Mouse (Mus musculus): Measurements from ENCODE around the gene Cntfr.
"Not testable (repeated sequence)": the region's sequence is repeated elsewhere in the genome, so short reads cannot be mapped to it uniquely, and the experiment has no call there.

Cntfr gene

DNA sequence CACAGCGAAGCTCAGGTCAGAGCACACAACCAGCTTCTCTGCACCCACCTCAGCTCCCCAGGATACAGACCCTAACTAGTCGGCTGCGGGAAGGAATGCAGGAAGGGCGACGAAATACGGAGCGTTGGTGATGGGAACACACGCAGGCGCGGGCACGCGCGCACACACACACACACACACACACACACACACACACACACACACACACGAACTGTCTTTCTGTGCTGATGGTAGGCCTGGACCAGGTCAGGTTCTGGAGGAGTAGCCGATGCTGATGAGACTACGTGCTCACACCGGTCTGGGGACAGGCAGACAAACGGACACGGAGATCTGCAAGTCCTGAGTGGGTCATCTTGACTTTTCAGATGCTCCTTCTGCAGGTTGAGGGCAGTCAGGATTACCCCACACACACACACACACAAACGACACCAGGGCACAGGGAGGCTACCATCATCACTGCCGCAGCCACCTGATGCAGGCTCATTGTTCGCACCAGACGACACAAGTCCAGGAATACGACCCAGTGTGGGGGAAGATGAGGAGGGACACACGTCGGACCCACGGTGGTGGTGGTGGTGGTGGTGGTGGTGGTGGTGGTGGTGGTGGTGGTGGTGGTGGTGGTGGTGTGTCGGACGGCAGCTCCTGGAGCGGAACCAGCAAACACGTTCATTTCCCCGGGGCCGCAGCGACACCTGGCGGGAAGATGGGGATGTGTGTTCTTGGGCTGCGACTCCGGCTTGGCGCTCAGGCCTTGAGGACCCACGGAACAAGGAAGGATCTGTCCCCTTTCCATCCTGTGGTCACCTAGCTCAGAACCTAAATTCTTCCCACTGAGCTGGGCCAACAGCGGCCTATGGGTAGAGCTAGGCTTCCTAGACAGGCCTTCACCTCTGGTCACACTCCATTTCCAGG, at the start of gene Cntfr:
Gene Cntfr (minus strand): TSS at position 160 of the 912 bp plus-strand sequence.
- ATAC-seq (ENCODE audit: low TSS enrichment): not testable (repeated sequence)

DNA sequence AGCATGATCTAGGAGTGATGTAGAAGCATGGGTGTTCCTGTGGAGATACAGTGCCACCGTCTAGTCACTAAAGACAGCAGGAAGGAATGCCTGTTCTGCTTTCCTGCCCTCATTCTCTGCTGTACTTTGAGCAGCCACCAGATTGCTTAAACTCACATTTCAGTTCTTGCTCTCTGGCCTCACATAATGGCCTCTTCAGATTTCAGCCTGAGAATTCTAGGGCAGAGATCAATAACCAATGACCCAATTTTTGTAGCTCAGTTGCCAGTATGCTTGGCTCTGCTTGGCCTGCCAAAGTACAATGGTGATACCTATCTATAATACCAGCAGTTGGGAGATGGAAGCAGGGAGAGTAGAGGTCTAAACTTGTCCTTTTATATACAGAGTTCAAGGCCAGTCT, 48.1 kb upstream of the Cntfr start:
- ATAC-seq (ENCODE audit: low TSS enrichment): no peak

GRCm38 (mm10) chr4:41744131-41744530, 47.2 kb upstream of the Cntfr start:
- no peak for ATAC-seq (ENCODE audit: low TSS enrichment)

DNA sequence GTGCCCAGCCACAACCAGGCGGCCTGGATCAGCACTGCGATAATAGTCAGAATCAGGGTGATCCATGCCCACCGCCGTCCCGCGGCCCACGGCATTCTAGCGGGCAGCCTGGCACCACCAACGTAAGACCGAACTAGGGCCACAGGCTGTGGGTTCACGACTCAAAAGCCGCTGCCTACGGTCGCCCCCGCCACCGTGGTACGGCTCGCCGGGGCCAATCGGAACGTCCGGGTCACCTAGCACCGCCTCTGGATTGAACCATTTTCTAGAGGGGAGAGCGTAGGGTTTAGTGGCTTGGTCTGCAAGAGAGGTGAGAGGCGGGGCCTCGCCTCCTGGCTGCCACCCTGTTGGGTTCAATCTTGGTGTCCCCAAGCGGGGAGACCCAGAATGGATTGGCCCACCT, 44.3 kb upstream of the Cntfr start:
- ATAC-seq (ENCODE audit: low TSS enrichment): peak; percentile 85

DNA sequence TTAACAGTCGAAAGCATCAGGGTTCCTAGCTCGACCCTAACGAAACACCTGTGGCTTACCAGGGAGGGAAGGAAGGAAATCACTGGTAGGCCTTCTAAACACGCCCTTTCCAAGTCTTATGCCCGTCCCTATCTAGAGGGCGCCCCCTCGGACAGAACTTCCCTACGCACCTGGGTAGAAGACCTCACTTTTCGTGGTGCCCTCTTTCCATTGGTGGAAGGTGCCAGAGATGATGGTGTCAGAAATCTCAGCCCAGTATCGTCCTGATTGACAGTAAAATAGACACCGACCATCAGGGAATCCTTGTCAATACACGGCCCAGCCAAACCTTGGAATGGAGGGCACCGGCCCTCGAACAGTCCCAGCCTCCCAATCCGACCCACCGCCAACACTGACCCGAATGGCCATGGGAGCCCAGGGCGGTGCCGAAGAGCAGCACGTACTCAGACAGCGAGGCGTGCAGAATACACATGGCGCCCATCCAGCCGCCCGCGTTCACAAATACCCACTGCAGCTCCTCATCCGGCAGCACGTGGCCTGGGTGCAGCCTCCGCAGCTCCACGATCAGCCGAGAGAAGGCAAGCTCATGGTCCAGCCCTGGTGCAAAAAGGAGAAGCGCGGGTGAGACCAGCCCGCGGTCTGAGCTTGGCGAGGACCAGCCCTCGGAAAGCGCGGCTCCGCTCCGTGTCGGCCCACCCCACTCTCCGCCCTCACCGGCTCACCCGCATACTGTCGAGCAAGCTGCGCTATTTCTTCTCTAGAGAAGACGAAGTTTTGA, 43.7 kb upstream of the Cntfr start:
- ATAC-seq (ENCODE audit: low TSS enrichment): peak; percentile 52

- no peak for ATAC-seq (ENCODE audit: low TSS enrichment)
Observed at GRCm38 (mm10) chr4:41739260-41739659, 42.4 kb upstream of the Cntfr start.

DNA sequence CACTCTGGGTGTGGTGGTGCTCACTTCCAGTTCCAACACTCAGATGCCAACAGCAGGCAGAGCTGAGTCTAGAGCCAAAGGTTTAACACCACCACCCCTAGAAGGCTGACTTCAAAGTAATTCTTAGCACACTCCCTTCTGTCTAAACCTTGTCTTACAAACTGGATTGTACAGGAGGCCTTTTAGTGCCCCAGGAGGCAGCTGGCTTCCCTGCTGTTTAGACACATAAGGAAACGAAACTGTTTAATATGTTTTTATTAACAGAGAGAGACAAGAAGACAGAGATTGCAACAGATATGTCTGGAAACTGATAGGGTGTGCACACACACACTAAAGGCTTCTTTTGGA, 41.3 kb upstream of the Cntfr start:
- no peak for ATAC-seq (ENCODE audit: low TSS enrichment)

GRCm38 (mm10) chr4:41737602-41738255, 40.8 kb upstream of the Cntfr start:
- ATAC-seq (ENCODE audit: low TSS enrichment): peak; percentile 62

GRCm38 (mm10) chr4:41731052-41731765, 34.3 kb upstream of the Cntfr start, which contains the start of gene Arid3c:
TSS of gene Arid3c (minus strand) at chr4:41731142.
- no peak for ATAC-seq (ENCODE audit: low TSS enrichment)

- ATAC-seq (ENCODE audit: low TSS enrichment): peak; percentile 42; the same call in 1 of the 2 replicates
Observed at GRCm38 (mm10) chr4:41726826-41727621, 30.1 kb upstream of the Cntfr start.

DNA sequence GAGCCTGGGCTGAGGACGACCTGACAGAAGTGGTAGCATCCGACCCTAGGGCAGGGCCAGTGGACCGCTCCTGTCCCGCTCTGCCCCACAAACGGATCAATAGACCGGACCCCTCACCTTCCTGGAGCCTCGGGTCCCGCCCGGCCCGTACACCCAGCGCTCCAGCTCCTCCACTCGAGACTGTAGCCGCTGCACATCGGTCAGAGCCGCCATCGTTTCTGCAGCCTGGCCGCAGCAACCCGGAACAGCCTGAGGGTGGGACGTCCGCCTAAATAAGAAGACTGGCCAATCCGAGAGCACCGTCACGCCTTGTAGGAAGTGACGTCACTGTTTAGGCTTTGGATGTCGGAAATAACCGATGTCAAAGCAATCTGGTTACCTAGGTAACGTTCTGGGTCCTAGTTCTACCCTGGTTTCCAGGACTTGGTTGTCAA, 26.0 kb upstream of the Cntfr start, which contains the start of gene Dctn3:
Gene Dctn3 (minus strand): TSS at position 253 of the 434 bp plus-strand sequence.
- ATAC-seq (ENCODE audit: low TSS enrichment): peak; percentile 97

- no peak for ATAC-seq (ENCODE audit: low TSS enrichment)
Observed at GRCm38 (mm10) chr4:41716834-41717233, 19.9 kb upstream of the Cntfr start.

DNA sequence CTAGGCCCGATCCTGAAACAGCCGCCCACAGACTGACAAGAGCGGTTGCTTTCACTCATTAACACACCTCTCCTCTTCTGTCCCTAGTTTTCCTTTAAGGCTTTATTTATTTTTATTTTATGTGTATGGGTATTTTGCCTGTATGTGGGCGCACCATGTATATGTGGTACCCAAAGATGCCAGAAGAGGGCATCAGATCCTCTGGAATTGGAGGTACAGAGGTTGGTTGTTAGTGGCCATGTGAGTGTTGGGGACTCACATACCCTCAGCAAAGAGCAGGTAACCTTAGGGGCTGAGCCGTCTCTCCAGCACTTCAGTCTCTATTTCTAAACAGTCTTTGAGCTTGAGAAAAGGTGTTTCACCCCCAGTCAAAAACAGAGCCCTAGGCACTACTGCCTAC, 18.7 kb upstream of the Cntfr start:
- ATAC-seq (ENCODE audit: low TSS enrichment): no peak

DNA sequence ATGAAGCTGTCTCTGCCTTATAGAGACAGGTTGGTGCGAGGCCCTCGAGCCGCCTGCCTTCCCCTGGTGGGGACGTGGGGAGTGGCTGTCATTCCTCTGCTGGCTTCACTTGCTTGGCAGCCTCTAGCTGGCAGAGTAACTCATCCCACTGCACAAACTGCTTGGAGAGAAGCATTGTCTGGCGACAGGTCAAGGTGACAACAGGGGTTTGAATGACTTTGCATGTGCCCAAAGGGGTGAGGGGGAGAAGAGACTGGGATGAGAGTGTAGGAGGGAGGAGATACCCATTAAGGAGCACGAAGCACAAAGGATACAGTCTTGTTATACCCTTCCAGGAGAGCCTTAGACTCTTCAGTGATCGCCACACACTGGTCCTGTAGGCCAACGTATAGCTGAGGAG, 18.2 kb upstream of the Cntfr start:
- no peak for ATAC-seq (ENCODE audit: low TSS enrichment)

DNA sequence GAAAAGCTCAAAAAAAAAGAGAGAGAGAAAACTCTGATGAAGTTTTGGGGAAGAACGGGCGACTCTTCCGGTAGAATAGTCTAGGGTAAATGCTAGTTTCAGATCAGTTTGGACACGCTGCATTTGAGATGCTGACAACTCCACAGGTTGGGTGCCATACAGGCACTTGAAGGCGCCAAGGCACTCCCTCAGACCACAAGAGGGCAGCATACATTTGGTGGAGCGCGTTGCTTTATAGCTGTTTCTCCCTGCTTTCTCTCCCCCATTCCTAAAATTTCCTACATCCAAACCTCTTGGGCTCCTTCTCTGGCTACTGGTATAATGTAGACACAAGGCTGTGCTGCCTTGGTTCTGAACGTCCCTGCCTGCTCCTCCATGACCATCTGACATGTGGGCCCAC, 17.4 kb upstream of the Cntfr start:
- peak; percentile 55 for ATAC-seq (ENCODE audit: low TSS enrichment)

- peak; percentile 35 for ATAC-seq (ENCODE audit: low TSS enrichment)
Observed at GRCm38 (mm10) chr4:41713197-41714067, 16.5 kb upstream of the Cntfr start, which contains the start of gene Rpp25l. TSS of gene Rpp25l (minus strand) at chr4:41713534.

DNA sequence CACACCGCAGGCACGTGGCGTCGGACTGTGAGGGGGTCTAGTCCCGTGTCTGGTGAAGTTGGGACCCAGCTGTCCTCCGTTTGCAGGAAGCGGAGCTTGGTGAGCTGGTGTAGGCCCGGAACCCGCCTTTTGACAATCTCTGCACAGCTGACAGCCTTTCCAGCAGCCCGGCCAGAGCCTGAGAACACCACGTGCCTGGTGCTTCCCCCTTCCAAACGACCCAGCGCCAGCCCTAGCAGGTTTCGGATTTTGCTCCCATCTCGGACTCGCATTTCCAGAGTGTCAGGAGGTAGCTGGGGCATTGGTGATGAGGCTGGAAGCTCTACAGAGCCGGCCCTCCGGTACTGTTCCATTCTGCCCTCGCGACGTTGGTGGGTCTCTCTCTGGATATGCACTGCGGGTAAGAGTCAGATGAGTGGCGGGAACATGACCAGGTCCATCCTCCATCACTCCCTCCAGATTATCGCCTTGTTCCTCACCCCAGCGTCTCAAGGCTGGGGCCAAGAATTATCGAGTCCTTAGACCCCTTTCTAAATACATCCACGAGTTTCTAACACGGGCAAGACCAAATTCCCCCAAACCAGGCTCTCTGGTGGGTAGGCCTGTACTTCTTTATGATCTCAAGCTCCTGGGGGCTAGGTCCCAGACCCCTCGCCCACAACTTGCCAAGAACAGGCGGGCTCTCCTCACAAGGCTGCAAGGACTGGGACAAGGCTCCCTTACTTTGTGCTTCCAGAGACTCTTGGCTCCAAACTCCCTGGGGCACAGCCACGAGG, 15.7 kb upstream of the Cntfr start:
- ATAC-seq (ENCODE audit: low TSS enrichment): peak; percentile 0; the same call in 1 of the 2 replicates

DNA sequence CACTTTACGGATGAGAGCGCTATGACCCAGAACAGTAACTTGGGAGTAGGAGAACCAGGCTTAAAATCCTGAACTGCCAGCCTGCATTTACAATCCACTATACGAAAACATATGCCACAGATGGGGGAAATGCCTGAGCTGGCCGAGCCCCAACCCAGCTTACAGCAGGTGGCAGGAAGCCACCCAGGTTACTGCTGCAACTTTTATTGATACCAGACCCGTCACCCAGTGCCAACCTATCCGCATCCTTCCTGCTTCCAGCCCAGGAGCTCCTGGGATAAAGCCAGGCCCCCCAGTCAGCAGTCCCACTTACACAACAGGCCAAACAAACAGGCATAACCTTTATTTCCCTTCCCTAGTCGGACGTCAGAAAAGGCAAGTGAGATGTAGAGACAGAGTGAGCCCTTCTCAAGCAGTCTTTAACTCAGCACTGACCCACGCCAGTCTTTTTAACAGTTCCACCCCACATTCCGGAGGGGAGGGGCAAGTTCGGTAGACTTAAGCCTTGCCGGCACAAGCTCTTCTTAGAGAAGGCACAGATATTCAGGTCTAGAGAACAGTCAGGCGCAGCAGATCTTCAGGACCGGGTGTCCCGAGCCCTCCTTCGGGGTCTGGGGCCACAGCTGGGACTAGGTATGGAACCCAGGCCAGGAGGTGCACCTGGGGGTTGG, 15.0 kb upstream of the Cntfr start:
- ATAC-seq (ENCODE audit: low TSS enrichment): no peak

Data from frontal cortex, adult (tissue).